Mouse (Mus musculus) layer of hippocampus, adult 8-10 months (tissue): ENCODE data around the gene Fam111a. TPM values are rescaled to one million over a fixed set of nuclear protein-coding genes. Genes with fewer than 3 reads are reported as not detected.

Experiments
- DNase-seq, 2 experiments: peaks; one replicate each; pipeline ENCODE4 v3.0.0; 2022; ENCODE audit warnings: low spot score in 2 of 2
- total RNA-seq, 4 experiments: library from RNA; stranded (reverse); gene quantifications; 2 replicates each; pipeline ENCODE4 v1.2.4; 2022

Fam111a gene
- total RNA-seq, 4 experiments from 2014 or later = 1.4 to 3.9 (median 2.3) TPM

DNA sequence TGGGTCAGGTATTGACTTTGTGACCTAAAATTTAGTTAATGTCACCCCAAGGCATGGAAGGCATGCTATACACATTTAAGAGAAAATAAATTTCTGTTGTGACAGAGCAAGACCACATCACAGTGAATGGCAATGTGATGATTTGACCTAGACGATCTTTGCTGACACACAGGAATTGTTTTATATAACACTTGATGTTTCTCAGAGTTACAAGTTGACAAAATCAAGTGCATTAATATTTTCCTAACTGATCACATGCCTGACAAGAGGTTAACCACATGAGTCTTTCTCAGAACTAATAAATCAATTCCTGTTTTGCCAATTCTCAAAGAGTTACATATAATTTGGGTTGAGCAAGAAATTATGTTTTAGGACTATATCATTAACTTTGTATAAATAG, 68.1 kb downstream of the Fam111a start:
- no peak for DNase-seq

DNA sequence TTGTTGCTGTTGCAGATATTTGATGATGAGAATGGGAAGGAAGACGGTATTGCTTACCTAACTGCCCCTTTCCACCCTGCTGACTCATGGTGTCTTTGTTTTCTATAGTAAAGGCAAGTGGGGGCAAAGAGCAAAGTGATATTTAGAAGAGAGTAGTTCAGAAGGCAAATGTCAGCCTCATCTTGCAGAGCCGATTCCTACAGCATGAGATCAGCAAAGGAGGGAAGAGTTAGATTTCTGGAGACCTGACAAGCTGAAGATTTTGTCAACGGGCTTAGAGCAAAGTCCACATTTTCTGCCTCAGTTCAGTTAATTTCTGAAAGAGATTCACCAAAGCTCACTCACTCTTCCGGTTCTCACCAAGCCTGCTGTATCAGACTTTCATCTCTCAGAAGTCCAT, 87.6 kb downstream of the Fam111a start, which contains the start of gene Glyat:
Gene Glyat (plus strand): TSS at position 133 of the 400 bp plus-strand sequence.
- no peak for DNase-seq

DNA sequence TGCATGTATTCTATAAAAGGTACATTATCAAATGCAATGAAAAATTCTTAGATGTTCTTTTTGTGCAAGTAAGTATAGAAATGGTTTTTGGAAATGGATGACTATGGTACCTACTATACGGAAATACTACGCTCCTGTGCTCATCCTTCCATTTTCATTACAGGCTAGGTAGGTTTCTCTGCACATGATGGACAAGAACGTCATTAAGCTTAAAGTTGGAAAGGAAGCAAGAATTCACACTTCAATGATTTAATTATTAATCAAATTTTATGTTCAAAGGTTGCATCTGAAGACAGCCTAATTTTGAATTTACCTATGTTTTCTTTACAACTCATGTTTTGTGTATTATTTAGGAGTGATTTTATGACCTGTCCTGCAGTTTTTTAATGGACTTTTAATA, 88.7 kb downstream of the Fam111a start:
- DNase-seq = no peak

DNA sequence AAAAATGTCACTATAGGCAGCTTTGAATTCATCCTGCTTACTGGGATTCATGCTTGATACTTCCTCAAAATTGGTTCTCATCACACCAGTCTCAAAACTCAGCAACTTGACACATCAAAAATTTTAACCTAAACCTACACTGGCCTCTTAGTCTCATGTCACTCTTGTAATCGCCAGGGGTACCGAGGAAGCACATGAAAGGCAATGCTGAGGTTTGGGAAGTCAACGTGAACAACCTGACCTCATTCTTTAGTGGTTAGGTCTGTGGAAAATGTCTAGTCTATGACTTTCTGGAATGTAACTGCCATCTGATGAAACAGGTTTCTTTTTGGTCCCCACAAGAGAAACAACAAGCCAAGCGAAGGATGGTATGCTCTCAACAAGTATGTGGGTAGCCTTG, 89.4 kb downstream of the Fam111a start:
- DNase-seq = no peak

DNA sequence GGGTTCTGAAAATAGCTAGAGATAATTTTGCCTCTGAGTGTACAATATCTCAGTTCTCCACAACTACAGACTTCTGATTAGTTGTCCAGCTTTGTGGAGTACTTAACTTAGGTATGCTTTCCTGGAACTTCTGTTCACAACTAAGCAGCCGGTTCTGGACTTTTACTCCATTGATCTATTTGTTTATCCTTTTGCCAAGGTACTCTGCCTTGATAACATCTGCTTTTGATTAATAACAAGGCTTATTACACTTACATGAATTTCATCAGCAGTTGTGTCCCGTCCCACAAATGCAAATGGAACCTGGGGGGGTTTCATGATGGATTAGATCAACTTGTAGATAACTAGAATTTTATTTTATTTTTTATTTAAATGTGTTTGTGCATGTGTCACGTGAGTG, 91.3 kb downstream of the Fam111a start:
- no peak for DNase-seq

DNA sequence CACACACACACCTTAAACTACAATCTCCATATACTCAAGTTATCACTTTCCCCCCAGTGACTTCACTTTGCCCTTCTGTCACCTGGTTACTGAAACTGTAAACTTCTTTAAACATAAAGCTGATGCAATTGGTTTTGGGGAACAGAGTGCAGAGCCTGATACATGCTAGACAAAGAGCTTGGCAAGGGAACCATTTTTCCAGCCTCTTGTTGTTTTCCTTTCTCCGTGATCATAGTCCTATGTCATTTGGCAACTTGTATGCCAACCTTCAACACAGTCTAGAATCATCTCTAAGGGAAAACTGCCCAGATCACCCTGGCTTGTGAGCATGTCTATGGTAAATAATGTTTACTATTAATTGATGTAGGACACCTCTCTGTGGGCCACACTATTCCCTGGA, 92.5 kb downstream of the Fam111a start:
- no peak for DNase-seq

Other genes with a start within 250 kb of the Fam111a start
- gene Olfr1436, start 246.6 kb upstream of the Fam111a start, total RNA-seq = not detected
- not detected for gene Olfr1437, start 220.6 kb upstream of the Fam111a start, total RNA-seq
- not detected for gene Olfr1438-ps1, start 209.8 kb upstream of the Fam111a start, total RNA-seq
- not detected for gene Olfr1440, start 158.5 kb upstream of the Fam111a start, total RNA-seq
- not detected for gene Olfr1441, start 128.3 kb upstream of the Fam111a start, total RNA-seq
- not detected for gene Pfpl, start 117.8 kb upstream of the Fam111a start, total RNA-seq
- 100 to 1,000 TPM in 2 of 4 experiments, 1 to 10 TPM in 2; 7.5 to 158 (median 61.7) TPM for gene Mpeg1, start 85.0 kb upstream of the Fam111a start, total RNA-seq
- 10 to 100 TPM; 37.1 to 40.9 (median 39.5) TPM for gene Dtx4, start 44.3 kb upstream of the Fam111a start, total RNA-seq
- gene Gm4952, start 54.2 kb downstream of the Fam111a start, total RNA-seq = not detected
- gene Glyat, start 87.6 kb downstream of the Fam111a start, total RNA-seq = under 1 TPM in 3 of 4 experiments, not detected in 1; 0.11 to 0.32 (median 0.16) TPM
- gene Olfr1442, start 124.7 kb downstream of the Fam111a start, total RNA-seq = not detected
- not detected for gene Olfr1443, start 132.4 kb downstream of the Fam111a start, total RNA-seq
- not detected for gene Keg1, start 150.0 kb downstream of the Fam111a start, total RNA-seq
- gene Cntf, start 219.9 kb downstream of the Fam111a start, total RNA-seq = 1 to 10 TPM; 4.0 to 4.9 (median 4.6) TPM